Mouse (Mus musculus) hindbrain, embryonic 16.5 days (tissue): ENCODE measurements at regions not wholly inside any gene's neighbourhood (a gene's known extent, or its start where the extent isn't known, plus 50 kb on each side); places are given as distances from the start of the nearest gene placed in this dataset.
"Not testable (repeated sequence)": the region's sequence is repeated elsewhere in the genome, so short reads cannot be mapped to it uniquely, and the experiment has no call there.

ENCODE experiments used
- ATAC-seq: fragments of 200-750 bp; cut with Nextera tagmentation; 2 replicates; pipeline ENCODE4 v1.8.0; 2017; ENCODE audit warnings: moderate TSS enrichment, moderate library complexity
- H3K27ac ChIP-seq: fragments of 300-500 bp; sonication (generic); 2 replicates; pipeline ENCODE4 v1.5.1; 2014; ENCODE audit warnings: low read depth, mild to moderate bottlenecking, control low read depth, low read length, moderate library complexity
- H3K27me3 ChIP-seq: fragments of 300-500 bp; sonication (generic); replicated peaks from 2 replicates; pipeline ENCODE4 v1.6.1; 2014; ENCODE audit warnings: low read length; ENCODE audit not compliant: control insufficient read depth, insufficient read depth
- H3K36me3 ChIP-seq: fragments of 300-500 bp; sonication (generic); 2 replicates; pipeline ENCODE4 v1.6.1; 2014; ENCODE audit warnings: mild to moderate bottlenecking, low read length, moderate library complexity, mixed read lengths; ENCODE audit not compliant: control insufficient read depth, insufficient read depth
- H3K4me1 ChIP-seq: fragments of 300-500 bp; sonication (generic); 2 replicates; pipeline ENCODE4 v1.6.1; 2014; ENCODE audit warnings: low read depth, low read length; ENCODE audit not compliant: control insufficient read depth, insufficient read depth
- H3K4me2 ChIP-seq: fragments of 300-500 bp; sonication (generic); 2 replicates; pipeline ENCODE4 v1.6.1; 2014; ENCODE audit warnings: mild to moderate bottlenecking, low read length, control low read depth, moderate library complexity
- H3K4me3 ChIP-seq: fragments of 300-500 bp; sonication (generic); 2 replicates; pipeline ENCODE4 v1.5.1; 2014; ENCODE audit warnings: mild to moderate bottlenecking, low read length, control low read depth, moderate library complexity
- H3K9ac ChIP-seq: fragments of 300-500 bp; sonication (generic); 2 replicates; pipeline ENCODE4 v1.6.1; 2014; ENCODE audit warnings: low read depth, mild to moderate bottlenecking, control low read depth, low read length, moderate library complexity
- H3K9me3 ChIP-seq: fragments of 300-500 bp; sonication (generic); 2 replicates; pipeline ENCODE4 v1.6.1; 2014; ENCODE audit warnings: mild to moderate bottlenecking, low read length, moderate library complexity; ENCODE audit not compliant: control insufficient read depth
- WGBS: fragments of 180-500 bp; shearing (Covaris S2); extraction: QIAGEN DNeasy Blood & Tissue Kit; methylation state at CpG from one replicate; pipeline ENCODE4 v1.1.7; 2014; 5-methylcytosine and 5-hydroxymethylcytosine counted together

GRCm38 (mm10) chr15:3909471-3909870, 69.9 kb downstream of the Fbxo4 start:
- Histone ChIP-seq H3K9ac (no peak overlapping the region), H3K27ac (no peak overlapping the region), H3K4me3 (no peak overlapping the region), H3K4me2 (no peak overlapping the region), H3K4me1 (no peaks in the 10 kb centered on the region), H3K9me3 (no peaks in the 10 kb centered on the region), H3K36me3 (no peaks in the 10 kb centered on the region), H3K27me3 (no peaks in the 10 kb centered on the region)
- WGBS = 63% methylated on average over 3 of the region's 3 CpGs
- no peak for ATAC-seq

- Histone ChIP-seq H3K27ac (no peak overlapping the region), H3K4me3 (no peak overlapping the region), H3K4me2 (no peak overlapping the region), H3K27me3 (no peaks in the 10 kb centered on the region), H3K36me3 (no peaks in the 10 kb centered on the region), H3K9me3 (no peaks in the 10 kb centered on the region), H3K9ac (no peak overlapping the region), H3K4me1 (no peaks in the 10 kb centered on the region)
- 6% methylated on average over 2 of the region's 2 CpGs for WGBS
- no peak for ATAC-seq
Observed at GRCm38 (mm10) chr15:3908721-3909120, 70.7 kb downstream of the Fbxo4 start.

- 60% methylated on average over 2 of the region's 2 CpGs for WGBS
- no peak for ATAC-seq
Observed at GRCm38 (mm10) chr15:3905548-3905947, 73.8 kb downstream of the Fbxo4 start.

GRCm38 (mm10) chr15:3878429-3878828, 100.9 kb downstream of the Fbxo4 start:
- Histone ChIP-seq H3K4me1 (no peaks in the 10 kb centered on the region), H3K27ac (no peak overlapping the region), H3K4me2 (no peak overlapping the region), H3K27me3 (no peaks in the 10 kb centered on the region), H3K36me3 (no peaks in the 10 kb centered on the region), H3K9me3 (no peaks in the 10 kb centered on the region), H3K9ac (no peak overlapping the region), H3K4me3 (no peak overlapping the region)
- WGBS = 82% methylated on average over 2 of the region's 2 CpGs
- ATAC-seq = no peak

More at GRCm38 (mm10) chr15:3905548-3905947, 73.8 kb downstream of the Fbxo4 start:
- Histone ChIP-seq H3K9me3 (no peaks in the 10 kb centered on the region), H3K27me3 (no peaks in the 10 kb centered on the region), H3K27ac (no peak overlapping the region), H3K4me1 (no peaks in the 10 kb centered on the region), H3K4me2 (no peak overlapping the region), H3K9ac (no peak overlapping the region), H3K4me3 (no peak overlapping the region), H3K36me3 (no peaks in the 10 kb centered on the region)

GRCm38 (mm10) chr15:3877506-3877905, 101.9 kb downstream of the Fbxo4 start:
- Histone ChIP-seq H3K4me2 (no peak overlapping the region), H3K9me3 (no peaks in the 10 kb centered on the region), H3K9ac (no peak overlapping the region), H3K27ac (no peak overlapping the region), H3K36me3 (no peaks in the 10 kb centered on the region), H3K27me3 (no peaks in the 10 kb centered on the region), H3K4me3 (no peak overlapping the region), H3K4me1 (no peaks in the 10 kb centered on the region)
- 84% methylated on average over 3 of the region's 3 CpGs for WGBS
- no peak for ATAC-seq

- H3K4me3 ChIP-seq, H3K27ac ChIP-seq, H3K9me3 ChIP-seq, H3K4me1 ChIP-seq, H3K9ac ChIP-seq, H3K4me2 ChIP-seq, H3K27me3 ChIP-seq, H3K36me3 ChIP-seq: not testable (repeated sequence)
- peak; percentile 73; the same call in 1 of the 2 replicates for ATAC-seq
- WGBS = 55% methylated on average over 6 of the region's 7 CpGs
Observed at GRCm38 (mm10) chr15:3875210-3875861, 104.0 kb downstream of the Fbxo4 start.

GRCm38 (mm10) chr15:3831802-3832201, 147.6 kb downstream of the Fbxo4 start:
- no peak overlapping the region for H3K27ac ChIP-seq
- WGBS = 90% methylated on average over 4 of the region's 4 CpGs
- no peak overlapping the region for H3K4me3 ChIP-seq
- H3K4me1 ChIP-seq = no peaks in the 10 kb centered on the region
- no peaks in the 10 kb centered on the region for H3K36me3 ChIP-seq
- no peak overlapping the region for H3K4me2 ChIP-seq
- H3K27me3 ChIP-seq = no peaks in the 10 kb centered on the region
- H3K9ac ChIP-seq = no peak overlapping the region
- no peaks in the 10 kb centered on the region for H3K9me3 ChIP-seq
- ATAC-seq = no peak

- Histone ChIP-seq H3K27ac (no peak overlapping the region), H3K4me3 (no peak overlapping the region), H3K9ac (no peak overlapping the region), H3K36me3 (no peaks in the 10 kb centered on the region), H3K9me3 (no peaks in the 10 kb centered on the region), H3K4me1 (no peaks in the 10 kb centered on the region), H3K27me3 (no peaks in the 10 kb centered on the region), H3K4me2 (no peak overlapping the region)
- no peak for ATAC-seq
- 92% methylated on average over 2 of the region's 2 CpGs for WGBS
Observed at GRCm38 (mm10) chr15:3805430-3805829, 173.9 kb downstream of the Fbxo4 start.

GRCm38 (mm10) chr15:3775865-3776264, 192.6 kb upstream of the Ghr start:
- no peak for ATAC-seq
- no peaks in the 10 kb centered on the region for H3K9me3 ChIP-seq
- H3K4me3 ChIP-seq = no peak overlapping the region
- H3K36me3 ChIP-seq = no peaks in the 10 kb centered on the region
- WGBS = 85% methylated on average over 3 of the region's 3 CpGs
- H3K27me3 ChIP-seq = no peaks in the 10 kb centered on the region
- H3K4me1 ChIP-seq = no peaks in the 10 kb centered on the region
- H3K27ac ChIP-seq = no peak overlapping the region
- H3K9ac ChIP-seq = no peak overlapping the region
- no peak overlapping the region for H3K4me2 ChIP-seq
